Mouse (Mus musculus) stomach, postnatal 0 days (tissue): ENCODE measurements at regions not wholly inside any gene's neighbourhood (a gene's known extent, or its start where the extent isn't known, plus 50 kb on each side); places are given as distances from the start of the nearest gene placed in this dataset.

Experiments
- CTCF ChIP-seq: IDR thresholded peaks from 2 replicates; pipeline ENCODE4 v1.5.1; 2016; ENCODE audit warnings: antibody characterized with exemption, low read depth, mild to moderate bottlenecking, moderate library complexity
- EP300 ChIP-seq: optimal IDR thresholded peaks from 2 replicates; pipeline ENCODE3; 2016; ENCODE audit warnings: antibody characterized with exemption

DNA sequence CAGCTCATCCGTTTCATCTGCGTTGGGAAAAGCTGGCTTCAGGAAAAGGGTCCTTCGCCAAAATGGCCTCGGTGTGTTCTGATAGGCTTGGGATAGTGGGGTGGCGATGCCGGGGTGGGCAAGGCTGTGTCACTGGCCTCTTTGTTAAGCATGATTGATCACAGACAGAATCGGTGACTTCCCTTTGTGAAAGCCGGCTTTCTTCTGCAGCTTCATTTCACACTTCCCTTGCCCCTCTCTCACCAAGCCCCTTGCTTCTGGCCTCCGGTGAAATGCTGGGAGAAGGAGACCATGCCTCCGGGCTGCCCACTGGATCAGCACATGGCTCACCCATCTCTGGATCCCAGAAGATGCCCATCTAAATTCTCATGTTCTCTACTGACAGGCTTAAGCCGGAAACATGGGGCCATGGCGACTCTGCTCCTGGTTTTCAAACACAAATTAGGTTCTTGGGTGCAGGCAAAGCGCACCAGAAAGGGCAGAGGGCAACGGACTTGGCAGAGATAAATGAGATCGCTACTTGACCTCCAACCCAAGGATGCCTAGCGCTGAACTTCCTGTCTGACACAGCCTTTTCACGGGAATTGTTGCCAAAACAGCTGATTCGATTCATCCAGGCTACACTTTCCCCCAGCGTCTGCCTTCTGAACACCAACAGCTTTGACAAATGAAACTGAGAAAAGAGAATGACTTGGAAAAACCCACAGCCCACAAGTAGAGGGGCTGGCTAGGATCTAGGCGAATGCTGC, 392.7 kb upstream of the Spred2 start:
- TF ChIP-seq CTCF (no peak), EP300 (no peak)
